Mouse (Mus musculus): Measurements from ENCODE around the gene 1700001O22Rik. TPM values are rescaled to one million over a fixed set of nuclear protein-coding genes. Genes with fewer than 3 reads are reported as not detected.

Gene 1700001O22Rik
- polyA plus RNA-seq, 1 experiment from 2014 or later: 1.9 TPM

GRCm38 (mm10) chr2:30823385-30824153 lies 20.1 kb upstream of the 1700001O22Rik start:
- H3K9ac ChIP-seq (ENCODE audit: low read depth, low read length): no peak overlapping the region
- peaks cover 6% of the 10 kb centered on the region; the same call in 1 of the 2 replicates for H3K9me3 ChIP-seq (ENCODE audit: control insufficient read depth, low read length)
- H3K27ac ChIP-seq (replicated peaks; ENCODE audit: low read depth, low read length): no peak overlapping the region; the same call in 1 of the 2 replicates
- H3K27me3 ChIP-seq (replicated peaks; ENCODE audit: control insufficient read depth, insufficient read depth, low read length): no peaks in the 10 kb centered on the region
- H3K4me3 ChIP-seq (ENCODE audit: low read depth, low read length): no peak overlapping the region
- 66% methylated on average over 11 of the region's 13 CpGs for WGBS
- H3K4me2 ChIP-seq (ENCODE audit: low read depth, low read length): no peak overlapping the region
- H3K36me3 ChIP-seq (ENCODE audit: control insufficient read depth, insufficient read depth, low read length): peaks cover 66% of the 10 kb centered on the region
- peak; percentile 89 for DNase-seq (ENCODE audit: low spot score)
- peak; percentile 62 for ATAC-seq (ENCODE audit: low read depth)
- peaks cover 10% of the 10 kb centered on the region for H3K4me1 ChIP-seq (ENCODE audit: control insufficient read depth, insufficient read depth, low read length)

- H3K27me3 ChIP-seq (replicated peaks; ENCODE audit: control insufficient read depth, insufficient read depth, low read length): no peaks in the 10 kb centered on the region
- no peak overlapping the region for H3K27ac ChIP-seq (replicated peaks; ENCODE audit: low read depth, low read length)
- H3K9ac ChIP-seq (ENCODE audit: low read depth, low read length): no peak overlapping the region
- WGBS: 85% methylated on average over 7 of the region's 8 CpGs
- no peak overlapping the region for H3K4me3 ChIP-seq (ENCODE audit: low read depth, low read length)
- no peak overlapping the region for H3K4me2 ChIP-seq (ENCODE audit: low read depth, low read length)
- peaks cover 7% of the 10 kb centered on the region for H3K4me1 ChIP-seq (ENCODE audit: control insufficient read depth, insufficient read depth, low read length)
- DNase-seq (ENCODE audit: low spot score): no peak
- H3K36me3 ChIP-seq (ENCODE audit: control insufficient read depth, insufficient read depth, low read length): peaks cover 72% of the 10 kb centered on the region
- ATAC-seq (ENCODE audit: low read depth): no peak
- H3K9me3 ChIP-seq (ENCODE audit: control insufficient read depth, low read length): peaks cover 6% of the 10 kb centered on the region; the same call in 1 of the 2 replicates
Observed at GRCm38 (mm10) chr2:30822460-30822859, 19.0 kb upstream of the 1700001O22Rik start.

GRCm38 (mm10) chr2:30821073-30821472 lies 17.6 kb upstream of the 1700001O22Rik start:
- H3K36me3 ChIP-seq (ENCODE audit: control insufficient read depth, insufficient read depth, low read length): peaks cover 83% of the 10 kb centered on the region
- no peak overlapping the region for H3K9ac ChIP-seq (ENCODE audit: low read depth, low read length)
- WGBS: 92% methylated on average over 3 of the region's 3 CpGs
- DNase-seq (ENCODE audit: low spot score) (no peak), ATAC-seq (ENCODE audit: low read depth) (no peak)
- H3K4me3 ChIP-seq (ENCODE audit: low read depth, low read length): no peak overlapping the region
- H3K4me1 ChIP-seq (ENCODE audit: control insufficient read depth, insufficient read depth, low read length): no peaks in the 10 kb centered on the region
- no peak overlapping the region for H3K4me2 ChIP-seq (ENCODE audit: low read depth, low read length)
- H3K27me3 ChIP-seq (replicated peaks; ENCODE audit: control insufficient read depth, insufficient read depth, low read length): no peaks in the 10 kb centered on the region
- H3K27ac ChIP-seq (replicated peaks; ENCODE audit: low read depth, low read length): no peak overlapping the region; the same call in 1 of the 2 replicates
- H3K9me3 ChIP-seq (ENCODE audit: control insufficient read depth, low read length): peaks cover 6% of the 10 kb centered on the region; the same call in 1 of the 2 replicates

GRCm38 (mm10) chr2:30819873-30820272 lies 16.4 kb upstream of the 1700001O22Rik start:
- Histone ChIP-seq H3K4me3 (ENCODE audit: low read depth, low read length) (no peak overlapping the region), H3K4me1 (ENCODE audit: control insufficient read depth, insufficient read depth, low read length) (no peaks in the 10 kb centered on the region), H3K27ac (replicated peaks; ENCODE audit: low read depth, low read length) (no peak overlapping the region), H3K4me2 (ENCODE audit: low read depth, low read length) (no peak overlapping the region), H3K36me3 (ENCODE audit: control insufficient read depth, insufficient read depth, low read length) (peaks cover 84% of the 10 kb centered on the region), H3K27me3 (replicated peaks; ENCODE audit: control insufficient read depth, insufficient read depth, low read length) (no peaks in the 10 kb centered on the region), H3K9me3 (ENCODE audit: control insufficient read depth, low read length) (peaks cover 6% of the 10 kb centered on the region; the same call in 1 of the 2 replicates), H3K9ac (ENCODE audit: low read depth, low read length) (no peak overlapping the region)
- WGBS: 93% methylated on average over 5 of the region's 5 CpGs
- ATAC-seq (ENCODE audit: low read depth): no peak
- no peak for DNase-seq (ENCODE audit: low spot score)

- H3K27me3 ChIP-seq (replicated peaks; ENCODE audit: control insufficient read depth, insufficient read depth, low read length): no peaks in the 10 kb centered on the region
- ATAC-seq (ENCODE audit: low read depth): no peak
- 92% methylated on average over 1 of the region's 1 CpGs for WGBS
- DNase-seq (ENCODE audit: low spot score): no peak
- no peak overlapping the region for H3K27ac ChIP-seq (replicated peaks; ENCODE audit: low read depth, low read length)
- H3K9me3 ChIP-seq (ENCODE audit: control insufficient read depth, low read length): peaks cover 6% of the 10 kb centered on the region; the same call in 1 of the 2 replicates
- no peaks in the 10 kb centered on the region for H3K4me1 ChIP-seq (ENCODE audit: control insufficient read depth, insufficient read depth, low read length)
- no peak overlapping the region for H3K4me3 ChIP-seq (ENCODE audit: low read depth, low read length)
- H3K36me3 ChIP-seq (ENCODE audit: control insufficient read depth, insufficient read depth, low read length): peaks cover 84% of the 10 kb centered on the region
- no peak overlapping the region for H3K9ac ChIP-seq (ENCODE audit: low read depth, low read length)
- no peak overlapping the region for H3K4me2 ChIP-seq (ENCODE audit: low read depth, low read length)
Observed at GRCm38 (mm10) chr2:30816383-30816782, 12.9 kb upstream of the 1700001O22Rik start.

DNA sequence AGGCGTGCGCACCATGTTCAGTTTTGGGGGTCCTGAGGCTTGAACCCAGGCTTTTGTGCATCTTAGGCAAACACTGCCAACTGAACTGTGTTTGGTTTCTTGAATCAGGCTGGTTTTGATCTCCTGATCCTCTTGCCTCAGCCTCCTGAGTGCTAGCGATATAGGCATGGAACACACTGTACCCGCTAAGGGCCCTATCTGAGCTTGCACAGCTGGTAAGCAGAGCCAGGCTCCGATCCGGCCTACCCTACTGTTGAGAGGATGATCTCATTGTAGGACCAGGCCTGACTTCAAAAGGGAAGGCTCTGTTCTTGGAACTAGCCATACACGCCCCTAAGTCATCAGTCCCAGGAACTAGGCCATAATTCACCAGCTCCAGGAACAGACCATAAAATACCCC lies 7.1 kb upstream of the 1700001O22Rik start:
- Histone ChIP-seq H3K4me2 (ENCODE audit: low read depth, low read length) (no peak overlapping the region), H3K27me3 (replicated peaks; ENCODE audit: control insufficient read depth, insufficient read depth, low read length) (no peaks in the 10 kb centered on the region), H3K36me3 (ENCODE audit: control insufficient read depth, insufficient read depth, low read length) (peaks cover 38% of the 10 kb centered on the region), H3K9me3 (ENCODE audit: control insufficient read depth, low read length) (no peaks in the 10 kb centered on the region), H3K27ac (replicated peaks; ENCODE audit: low read depth, low read length) (no peak overlapping the region), H3K9ac (ENCODE audit: low read depth, low read length) (no peak overlapping the region), H3K4me3 (ENCODE audit: low read depth, low read length) (no peak overlapping the region), H3K4me1 (ENCODE audit: control insufficient read depth, insufficient read depth, low read length) (peaks cover 9% of the 10 kb centered on the region)
- ATAC-seq (ENCODE audit: low read depth): no peak
- DNase-seq (ENCODE audit: low spot score): no peak
- 94% methylated on average over 7 of the region's 7 CpGs for WGBS

- DNase-seq (ENCODE audit: low spot score) (no peak), ATAC-seq (ENCODE audit: low read depth) (no peak)
- peaks cover 9% of the 10 kb centered on the region for H3K4me1 ChIP-seq (ENCODE audit: control insufficient read depth, insufficient read depth, low read length)
- no peak overlapping the region for H3K4me3 ChIP-seq (ENCODE audit: low read depth, low read length)
- peaks cover 29% of the 10 kb centered on the region for H3K36me3 ChIP-seq (ENCODE audit: control insufficient read depth, insufficient read depth, low read length)
- H3K9me3 ChIP-seq (ENCODE audit: control insufficient read depth, low read length): no peaks in the 10 kb centered on the region
- peak overlapping the region; percentile 16; the same call in 1 of the 2 replicates for H3K4me2 ChIP-seq (ENCODE audit: low read depth, low read length)
- 0 out of 2 replicates have a peak overlapping the region, but pooled peaks have one; percentile 35 for H3K9ac ChIP-seq (ENCODE audit: low read depth, low read length)
- no peaks in the 10 kb centered on the region for H3K27me3 ChIP-seq (replicated peaks; ENCODE audit: control insufficient read depth, insufficient read depth, low read length)
- H3K27ac ChIP-seq (replicated peaks; ENCODE audit: low read depth, low read length): no peak overlapping the region
- WGBS: 83% methylated on average over 5 of the region's 5 CpGs
Observed at GRCm38 (mm10) chr2:30809503-30809902, 6.0 kb upstream of the 1700001O22Rik start.

DNA sequence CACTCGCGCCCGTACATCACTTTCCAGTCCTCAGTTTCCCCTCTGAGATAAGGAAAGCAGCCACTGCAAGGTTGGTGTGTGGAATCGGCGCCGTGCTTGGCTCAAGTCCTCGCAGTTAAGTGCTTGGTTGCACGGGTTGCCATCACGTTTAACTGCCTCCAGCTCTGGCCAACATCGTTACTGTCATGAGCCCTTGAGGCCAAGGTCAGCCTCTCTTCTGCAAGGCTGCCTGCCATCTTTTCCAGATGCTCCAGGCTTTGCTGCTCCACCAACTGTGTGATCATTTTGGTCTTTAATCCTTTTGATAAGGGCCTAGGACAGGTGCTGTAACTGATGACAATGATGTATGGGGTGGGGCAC lies 4.8 kb upstream of the 1700001O22Rik start:
- Histone ChIP-seq H3K27me3 (replicated peaks; ENCODE audit: control insufficient read depth, insufficient read depth, low read length) (no peaks in the 10 kb centered on the region), H3K4me2 (ENCODE audit: low read depth, low read length) (peak overlapping the region; percentile 64), H3K27ac (replicated peaks; ENCODE audit: low read depth, low read length) (peak overlapping the region; percentile 79), H3K36me3 (ENCODE audit: control insufficient read depth, insufficient read depth, low read length) (peaks cover 17% of the 10 kb centered on the region), H3K9me3 (ENCODE audit: control insufficient read depth, low read length) (no peaks in the 10 kb centered on the region), H3K9ac (ENCODE audit: low read depth, low read length) (peak overlapping the region; percentile 93), H3K4me1 (ENCODE audit: control insufficient read depth, insufficient read depth, low read length) (peaks cover 9% of the 10 kb centered on the region), H3K4me3 (ENCODE audit: low read depth, low read length) (peak overlapping the region; percentile 84)
- no peak for ATAC-seq (ENCODE audit: low read depth)
- 4% methylated on average over 10 of the region's 10 CpGs for WGBS
- no peak for DNase-seq (ENCODE audit: low spot score)

Data from embryonic facial prominence, embryonic 14.5 days (tissue).